Mouse (Mus musculus) testis, adult 2 months (tissue): ENCODE results near the gene Efhc1.

Experiments used
- CTCF ChIP-seq: fragments of 200-500 bp; IDR thresholded peaks from 2 replicates; pipeline ENCODE4 v1.5.1; 2012; ENCODE audit warnings: low read depth, mild to moderate bottlenecking, inconsistent platforms, low read length, moderate library complexity; ENCODE audit not compliant: control insufficient read depth, insufficient read depth, insufficient replicate concordance
- POLR2A ChIP-seq: fragments of 200-500 bp; IDR thresholded peaks from 2 replicates; pipeline ENCODE4 v1.6.1; 2012; ENCODE audit warnings: low read depth, mild to moderate bottlenecking, inconsistent platforms, low read length, moderate library complexity; ENCODE audit not compliant: control insufficient read depth

DNA sequence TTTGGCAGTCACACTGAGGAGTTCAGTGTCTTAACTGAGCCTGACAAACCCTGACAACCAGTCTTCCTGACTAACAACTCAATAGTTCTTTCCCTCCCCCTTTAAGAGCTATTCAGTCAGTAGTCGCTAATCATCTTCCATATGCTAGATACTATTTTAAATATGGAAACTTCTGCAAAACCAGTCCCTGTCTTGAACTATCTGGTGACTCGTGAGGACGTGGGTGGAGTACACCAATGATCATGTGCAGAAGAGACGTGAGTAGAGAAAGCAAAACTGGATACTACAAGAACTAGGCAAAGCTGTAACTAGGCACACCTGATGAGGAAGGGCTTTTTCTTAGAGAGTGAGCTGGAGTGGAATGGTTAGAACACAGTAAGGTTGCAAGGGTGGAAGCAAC is 25.5 kb upstream of the Efhc1 start:
- TF ChIP-seq CTCF (no peak), POLR2A (no peak)
